Mouse (Mus musculus) embryonic stem cell, embryonic (primary cell): ENCODE measurements around the gene Cdk18.

Experiments used
- CTCF ChIA-PET, 4 experiments: fragments of 300-600 bp in 2 of 4; fragments of 350-600 bp in 2 of 4; sonication (Branson Sonifier 250); formaldehyde crosslinking; loops; one replicate each; lab custom pipeline; 2022; ENCODE audit warnings: inconsistent platforms in 2 of 4; lab: Charles Lee
- POLR2A ChIA-PET, 4 experiments: fragments of 300-600 bp in 2 of 4; fragments of 350-600 bp in 2 of 4; sonication (Branson Sonifier 250); formaldehyde crosslinking; loops; one replicate each; lab custom pipeline; 2022; ENCODE audit warnings: antibody characterized with exemption in 4 of 4, inconsistent platforms in 1 of 4; lab: Charles Lee

The Cdk18 gene

GRCm38 (mm10) chr1:132104353-132104752, 35.1 kb downstream of the Cdk18 start:
- ChIA-PET POLR2A (interaction anchor here in 3 of 4 experiments (0.6 to 1.7 kb wide), 9 partner anchors 16 to 159 kb away, joined by 3 to 4 read pairs (median 3); partner anchors contain the start of gene Elk4 (in 3 of the 3)), CTCF (no interaction called here)

GRCm38 (mm10) chr1:132101953-132102697, 37.4 kb downstream of the Cdk18 start:
- POLR2A ChIA-PET = interaction anchor here in 3 of 4 experiments (0.6 to 1.3 kb wide), 3 partner anchors 13 to 1476 kb away, joined by 3 to 4 read pairs (median 3); no protein-coding TSS in a partner anchor
- CTCF ChIA-PET = interaction anchor here in 1 of 4 experiments (0.7 kb wide), 1 partner anchor 56 kb away, joined by 4 read pairs; no protein-coding TSS in a partner anchor

DNA sequence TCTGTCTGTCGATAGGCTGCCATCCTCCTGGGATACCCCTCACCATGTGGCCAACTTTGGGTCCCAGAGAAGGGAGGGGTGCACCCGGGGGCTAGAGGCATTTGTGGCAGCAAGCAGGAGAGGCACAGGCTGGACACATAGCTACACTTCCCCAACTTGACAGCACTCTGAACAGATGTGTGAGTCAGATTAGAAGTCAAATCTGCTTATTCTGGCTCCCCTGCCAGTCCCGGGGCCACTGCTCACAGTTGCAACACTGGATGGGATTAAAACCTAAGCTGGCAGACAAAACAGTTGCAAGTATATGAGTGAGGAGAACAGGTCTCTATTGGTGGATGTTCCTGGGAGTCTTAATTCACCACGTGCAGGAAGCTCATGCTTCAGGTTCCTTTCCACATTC, 39.7 kb downstream of the Cdk18 start:
- ChIA-PET CTCF (interaction anchor here in 2 of 4 experiments (0.8 to 1.1 kb wide), 2 partner anchors 56 to 118 kb away, joined by 3 read pairs; no protein-coding TSS in a partner anchor), POLR2A (interaction anchor here in 1 of 4 experiments (1.1 to 1.5 kb wide), 2 partner anchors 50 to 91 kb away, joined by 4 to 5 read pairs; no protein-coding TSS in a partner anchor)

DNA sequence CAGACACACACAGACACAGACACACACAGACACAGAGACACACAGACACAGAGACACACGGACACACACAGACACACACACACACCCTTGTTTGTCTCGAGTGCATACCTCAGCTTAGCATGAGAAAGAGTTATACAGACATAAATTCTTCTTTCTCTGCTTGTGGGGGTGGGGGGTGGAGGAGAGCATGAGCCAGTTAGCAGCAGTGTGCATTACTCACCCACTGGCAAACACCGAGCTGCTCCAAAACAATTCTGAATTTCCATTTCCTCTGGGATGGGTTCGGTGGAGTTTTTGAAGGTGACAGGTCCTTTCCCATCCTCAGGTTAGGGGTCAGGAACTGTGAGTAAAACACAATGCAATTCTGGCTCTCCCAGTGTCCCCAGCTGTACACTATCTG, 40.5 kb downstream of the Cdk18 start:
- ChIA-PET POLR2A (interaction anchor here in 1 of 4 experiments (1.5 kb wide), 1 partner anchor 90 kb away, joined by 5 read pairs; no protein-coding TSS in a partner anchor), CTCF (interaction anchor here (0.6 to 0.8 kb wide), 6 partner anchors 22 to 190 kb away, joined by 3 to 13 read pairs (median 3); no protein-coding TSS in a partner anchor)

- POLR2A ChIA-PET = no interaction called here
Observed at GRCm38 (mm10) chr1:132098076-132098475, 41.4 kb downstream of the Cdk18 start.

DNA sequence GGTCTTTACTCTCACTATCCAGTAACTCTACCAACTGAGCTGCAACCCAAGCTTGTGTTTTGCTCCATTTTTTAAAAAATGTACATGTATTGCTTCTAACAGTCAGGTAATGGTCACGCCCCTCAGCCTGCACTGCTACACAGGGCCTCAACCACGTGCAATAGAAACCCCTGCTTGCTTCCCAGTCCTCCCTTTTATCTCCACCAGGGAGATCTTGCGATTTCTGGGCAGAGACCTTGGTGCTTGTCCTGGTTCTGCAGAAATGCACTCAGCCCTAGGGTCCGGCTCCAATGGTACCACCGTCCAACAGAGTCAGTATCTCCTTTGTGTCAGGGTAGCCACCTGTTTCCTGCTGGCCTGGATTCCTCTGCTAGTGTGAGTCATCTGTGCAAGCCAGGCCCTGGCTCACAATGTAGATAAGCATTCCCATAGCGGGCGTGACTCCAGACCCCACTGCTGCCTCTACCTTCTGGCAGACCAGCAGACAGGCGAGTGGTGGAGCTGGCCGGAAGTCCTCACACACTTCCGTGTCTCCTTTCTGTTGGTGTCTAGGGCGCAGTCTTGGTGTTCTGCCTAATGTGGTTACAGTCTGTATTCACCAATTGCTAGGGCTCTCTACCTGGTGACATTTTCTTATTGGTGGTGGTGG, 44.0 kb downstream of the Cdk18 start:
- ChIA-PET CTCF (interaction anchor here in 1 of 4 experiments (0.6 kb wide), 1 partner anchor 101 kb away, joined by 4 read pairs; no protein-coding TSS in a partner anchor), POLR2A (no interaction called here)

More at GRCm38 (mm10) chr1:132098076-132098475, 41.4 kb downstream of the Cdk18 start:
- CTCF ChIA-PET = no interaction called here

- CTCF ChIA-PET = interaction anchor here in 1 of 4 experiments (0.6 kb wide), 1 partner anchor 933 kb away, joined by 8 read pairs; no protein-coding TSS in a partner anchor
- POLR2A ChIA-PET = interaction anchor here in 1 of 4 experiments (0.7 to 1.8 kb wide), 2 partner anchors 13 to 210 kb away, joined by 3 to 4 read pairs; no protein-coding TSS in a partner anchor
Observed at GRCm38 (mm10) chr1:132093269-132093668, 46.2 kb downstream of the Cdk18 start.

GRCm38 (mm10) chr1:132090266-132090665, 49.2 kb downstream of the Cdk18 start:
- ChIA-PET POLR2A (interaction anchor here in 1 of 4 experiments (0.5 kb wide), 1 partner anchor 62 kb away, joined by 3 read pairs; no protein-coding TSS in a partner anchor), CTCF (no interaction called here)

GRCm38 (mm10) chr1:132089767-132090166, 49.7 kb downstream of the Cdk18 start:
- CTCF ChIA-PET = interaction anchor here in 1 of 4 experiments (0.6 kb wide), 1 partner anchor 255 kb away, joined by 6 read pairs; no protein-coding TSS in a partner anchor
- POLR2A ChIA-PET = no interaction called here

DNA sequence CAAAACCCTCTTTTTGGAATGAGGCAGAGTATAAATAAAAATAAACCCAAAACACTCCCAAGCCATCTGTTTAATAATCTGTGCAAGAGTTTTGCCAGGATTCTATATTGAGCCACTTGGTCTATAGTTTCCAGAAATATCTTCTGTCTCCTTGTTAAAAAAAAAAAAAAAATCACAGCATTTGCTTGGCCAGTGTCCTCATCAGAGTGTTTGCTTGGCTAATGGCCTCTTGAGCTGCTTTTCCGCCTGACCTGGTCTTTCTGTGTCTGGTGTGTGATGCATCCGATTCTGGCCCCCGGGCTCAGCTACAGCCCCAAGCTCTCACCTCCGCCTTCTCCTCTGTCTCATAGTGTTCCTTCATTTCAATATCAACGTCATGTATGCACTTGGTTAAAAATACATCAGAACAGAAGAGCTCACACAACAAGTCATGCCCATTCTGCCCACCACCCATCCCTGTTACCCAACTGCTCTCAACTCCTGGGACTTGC, 51.3 kb downstream of the Cdk18 start:
- POLR2A ChIA-PET = interaction anchor here in 2 of 4 experiments (0.6 to 1.5 kb wide), 5 partner anchors 16 to 94 kb away, joined by 3 to 6 read pairs (median 3); no protein-coding TSS in a partner anchor
- CTCF ChIA-PET = interaction anchor here in 1 of 4 experiments (0.7 kb wide), 1 partner anchor 195 kb away, joined by 4 read pairs; no protein-coding TSS in a partner anchor

- POLR2A ChIA-PET = interaction anchor here in 1 of 4 experiments (0.5 kb wide), 1 partner anchor 26 kb away, joined by 6 read pairs; no protein-coding TSS in a partner anchor
- CTCF ChIA-PET = interaction anchor here in 1 of 4 experiments (1.2 kb wide), 1 partner anchor 40 kb away, joined by 3 read pairs; no protein-coding TSS in a partner anchor
Observed at GRCm38 (mm10) chr1:132085181-132086049, 54.1 kb downstream of the Cdk18 start.

DNA sequence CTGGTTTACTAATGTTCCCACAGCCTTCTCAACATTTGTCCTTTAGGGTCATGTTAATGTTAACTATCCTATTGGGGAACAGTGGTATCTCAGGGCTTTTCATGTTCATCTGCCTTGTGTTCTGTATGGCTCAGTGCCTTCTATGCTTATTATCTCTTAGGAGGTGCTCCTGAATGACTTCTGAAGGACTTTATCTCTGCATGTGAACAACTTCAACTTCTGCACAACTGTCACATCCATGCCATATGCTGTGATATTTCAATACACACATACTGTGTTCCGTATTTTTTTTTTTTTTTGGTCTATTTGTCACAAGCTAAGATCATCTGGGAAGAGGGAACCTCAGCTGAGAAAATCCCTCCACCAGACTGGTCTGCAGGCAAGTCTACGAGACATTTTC, 61.1 kb downstream of the Cdk18 start:
- ChIA-PET CTCF (no interaction called here), POLR2A (interaction anchor here in 1 of 4 experiments (1.0 to 2.2 kb wide), 3 partner anchors 9 to 16 kb away, joined by 4 to 6 read pairs (median 4); partner anchors contain the start of gene Mfsd4a)

GRCm38 (mm10) chr1:132075576-132075975, 63.9 kb downstream of the Cdk18 start:
- POLR2A ChIA-PET = interaction anchor here in 1 of 4 experiments (0.6 kb wide), 1 partner anchor 62 kb away, joined by 3 read pairs; no protein-coding TSS in a partner anchor
- CTCF ChIA-PET = interaction anchor here in 1 of 4 experiments (0.6 kb wide), 1 partner anchor 104 kb away, joined by 5 read pairs; no protein-coding TSS in a partner anchor

DNA sequence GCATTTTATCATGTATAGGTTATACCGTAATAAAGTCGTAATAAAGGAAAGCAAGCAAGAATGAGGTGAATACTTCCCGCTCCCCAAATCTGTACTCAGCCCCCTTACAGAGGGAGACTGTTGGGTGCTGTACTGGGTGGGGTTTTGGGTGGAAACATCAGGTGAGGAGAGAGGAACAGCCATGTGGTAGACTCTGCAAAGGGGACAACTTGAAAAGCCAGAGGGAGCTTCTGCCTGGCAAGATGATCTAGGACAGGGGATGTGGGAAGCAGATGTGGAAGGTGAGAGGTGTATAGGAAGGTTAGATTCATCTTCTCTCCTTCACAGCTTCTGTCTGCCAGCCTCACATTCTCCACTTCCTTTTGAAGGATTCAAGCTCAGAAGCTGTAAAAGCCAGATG, 68.8 kb downstream of the Cdk18 start:
- ChIA-PET POLR2A (interaction anchor here in 2 of 4 experiments (0.6 to 1.4 kb wide), 4 partner anchors 12 to 158 kb away, joined by 3 to 4 read pairs (median 3); no protein-coding TSS in a partner anchor), CTCF (interaction anchor here in 2 of 4 experiments (0.6 to 0.8 kb wide), 2 partner anchors 89 to 262 kb away, joined by 3 to 4 read pairs; no protein-coding TSS in a partner anchor)

GRCm38 (mm10) chr1:132069436-132069835, 70.0 kb downstream of the Cdk18 start:
- ChIA-PET CTCF (no interaction called here), POLR2A (interaction anchor here in 2 of 4 experiments (0.7 to 1.4 kb wide), 2 partner anchors 10 to 316 kb away, joined by 3 to 4 read pairs; no protein-coding TSS in a partner anchor)
